Mouse (Mus musculus) embryonic facial prominence, embryonic 14.5 days (tissue): ENCODE data around the gene Rpl26. TPM values are rescaled to one million over a fixed set of nuclear protein-coding genes. Genes with fewer than 3 reads are reported as not detected.

Experiments
- ATAC-seq: fragments of 200-750 bp; cut with Nextera tagmentation; 2 replicates; pipeline ENCODE4 v1.8.0; 2017; ENCODE audit warnings: low read depth, moderate number of reproducible peaks, moderate TSS enrichment
- DNase-seq: peaks from one replicate; pipeline ENCODE4 v3.0.0-alpha.2; 2015; ENCODE audit warnings: low spot score
- H3K27ac ChIP-seq: fragments of 300-500 bp; sonication (generic); replicated peaks from 2 replicates; pipeline ENCODE4 v1.5.1; 2014; ENCODE audit warnings: low read depth, mild to moderate bottlenecking, low read length, moderate library complexity
- H3K27me3 ChIP-seq: fragments of 300-500 bp; sonication (generic); replicated peaks from 2 replicates; pipeline ENCODE4 v1.6.1; 2014; ENCODE audit warnings: low read length; ENCODE audit not compliant: control insufficient read depth, insufficient read depth
- H3K36me3 ChIP-seq: fragments of 300-500 bp; sonication (generic); 2 replicates; pipeline ENCODE4 v1.6.1; 2014; ENCODE audit warnings: low read length, mixed read lengths; ENCODE audit not compliant: control insufficient read depth, insufficient read depth
- H3K4me1 ChIP-seq: fragments of 300-500 bp; sonication (generic); 2 replicates; pipeline ENCODE4 v1.6.1; 2014; ENCODE audit warnings: antibody characterized with exemption, low read length; ENCODE audit not compliant: control insufficient read depth, insufficient read depth
- H3K4me2 ChIP-seq: fragments of 300-500 bp; sonication (generic); 2 replicates; pipeline ENCODE4 v1.6.1; 2014; ENCODE audit warnings: low read depth, mild to moderate bottlenecking, low read length, moderate library complexity, mixed read lengths
- H3K4me3 ChIP-seq: fragments of 300-500 bp; sonication (generic); 2 replicates; pipeline ENCODE4 v1.5.1; 2014; ENCODE audit warnings: low read depth, mild to moderate bottlenecking, low read length
- H3K9ac ChIP-seq: fragments of 300-500 bp; sonication (generic); 2 replicates; pipeline ENCODE4 v1.6.1; 2014; ENCODE audit warnings: low read depth, mild to moderate bottlenecking, low read length, moderate library complexity, mixed read lengths
- H3K9me3 ChIP-seq: fragments of 300-500 bp; sonication (generic); 2 replicates; pipeline ENCODE4 v1.6.1; 2016; ENCODE audit warnings: low read length; ENCODE audit not compliant: control insufficient read depth
- WGBS: fragments of 180-500 bp; shearing (Covaris S2); extraction: QIAGEN DNeasy Blood & Tissue Kit; methylation state at CpG from one replicate; pipeline ENCODE4 v1.1.7; 2014; 5-methylcytosine and 5-hydroxymethylcytosine counted together
- polyA plus RNA-seq: library from polyadenylated mRNA; unstranded; fragments of >200 nt; fragmentation: Nextera tagmentation; extraction: Ambion mirVana; gene quantifications from 2 replicates; pipeline ENCODE4 v1.2.1, GENCODE M21; 2014

Rpl26 gene
- polyA plus RNA-seq, 1 experiment from 2014 or later, result 1,233 TPM

DNA sequence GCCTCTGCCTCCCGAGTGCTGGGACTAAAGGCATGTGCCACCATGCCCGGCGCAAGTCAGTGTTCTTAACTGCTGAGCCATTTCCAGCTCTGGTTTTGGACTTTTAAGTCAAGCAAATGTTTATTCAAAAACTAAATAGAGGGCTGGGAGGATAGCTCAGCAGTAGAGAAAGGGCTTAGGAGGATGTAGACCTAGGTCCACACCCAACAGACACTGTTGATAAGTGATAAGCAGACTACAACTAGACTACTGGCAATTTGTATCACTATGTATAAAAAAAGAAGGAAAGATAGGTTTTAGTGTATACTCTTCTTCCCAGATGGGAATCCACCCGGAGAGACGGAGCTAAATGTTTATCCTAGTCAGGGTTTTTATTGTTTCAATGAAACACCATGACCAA is 5.1 kb upstream of the Rpl26 start:
- H3K9ac ChIP-seq, result no peak overlapping the region
- WGBS, result 86% methylated on average over 5 of the region's 5 CpGs
- DNase-seq (no peak), ATAC-seq (no peak)
- H3K4me1 ChIP-seq, result no peaks in the 10 kb centered on the region; the same call in 1 of the 2 replicates
- H3K27me3 ChIP-seq, result no peaks in the 10 kb centered on the region
- H3K4me2 ChIP-seq, result no peak overlapping the region
- H3K4me3 ChIP-seq, result no peak overlapping the region
- H3K36me3 ChIP-seq, result no peaks in the 10 kb centered on the region
- no peak overlapping the region for H3K27ac ChIP-seq
- no peaks in the 10 kb centered on the region for H3K9me3 ChIP-seq

DNA sequence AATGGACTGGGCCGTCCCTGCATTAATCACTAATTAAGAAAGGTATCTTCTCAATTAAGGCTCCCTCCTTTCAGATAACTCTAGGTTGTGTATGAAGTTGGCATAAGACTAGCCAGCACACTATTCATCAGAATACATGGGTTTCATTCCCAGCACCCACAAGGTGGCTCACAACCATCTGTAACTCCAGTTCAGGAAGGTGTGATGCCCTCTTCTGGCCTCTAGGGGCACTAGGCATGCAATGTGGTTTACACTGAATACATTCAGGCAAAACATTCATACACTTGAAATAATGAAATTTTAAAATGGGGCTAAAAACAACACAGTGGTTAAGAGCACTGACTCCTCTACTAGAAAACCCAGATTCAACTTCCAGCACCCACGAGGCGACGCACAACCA is 4.3 kb upstream of the Rpl26 start:
- Histone ChIP-seq H3K9ac (no peak overlapping the region), H3K27ac (no peak overlapping the region), H3K27me3 (no peaks in the 10 kb centered on the region), H3K9me3 (no peaks in the 10 kb centered on the region), H3K36me3 (no peaks in the 10 kb centered on the region), H3K4me2 (no peak overlapping the region), H3K4me3 (no peak overlapping the region), H3K4me1 (no peaks in the 10 kb centered on the region; the same call in 1 of the 2 replicates)
- ATAC-seq (no peak), DNase-seq (peak; percentile 34)
- 45% methylated on average over 4 of the region's 4 CpGs for WGBS

DNA sequence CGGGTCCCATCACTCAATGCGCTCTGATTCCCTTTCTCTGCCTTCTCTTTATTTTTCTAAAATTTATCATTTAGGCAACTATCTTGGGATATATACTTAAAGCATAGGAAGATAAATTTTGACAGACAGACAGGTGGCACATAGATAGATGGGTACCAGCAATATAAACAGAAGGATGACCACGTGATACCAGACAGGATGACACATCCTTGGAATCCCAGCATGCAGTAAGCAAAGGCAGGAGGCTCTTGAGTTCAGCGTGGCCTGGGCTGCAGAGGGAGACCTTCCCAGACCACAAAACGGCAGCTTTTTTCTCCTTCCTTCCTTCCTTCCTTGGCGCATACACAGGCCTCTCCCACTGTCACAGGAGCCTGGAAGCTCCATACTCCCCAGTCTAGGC is 3.5 kb upstream of the Rpl26 start:
- WGBS, result 71% methylated on average over 6 of the region's 6 CpGs
- Histone ChIP-seq H3K27ac (no peak overlapping the region), H3K9me3 (no peaks in the 10 kb centered on the region), H3K36me3 (peaks cover 2% of the 10 kb centered on the region), H3K4me1 (no peaks in the 10 kb centered on the region; the same call in 1 of the 2 replicates), H3K4me2 (no peak overlapping the region), H3K4me3 (no peak overlapping the region), H3K27me3 (no peaks in the 10 kb centered on the region), H3K9ac (no peak overlapping the region)
- ATAC-seq (no peak), DNase-seq (no peak)

DNA sequence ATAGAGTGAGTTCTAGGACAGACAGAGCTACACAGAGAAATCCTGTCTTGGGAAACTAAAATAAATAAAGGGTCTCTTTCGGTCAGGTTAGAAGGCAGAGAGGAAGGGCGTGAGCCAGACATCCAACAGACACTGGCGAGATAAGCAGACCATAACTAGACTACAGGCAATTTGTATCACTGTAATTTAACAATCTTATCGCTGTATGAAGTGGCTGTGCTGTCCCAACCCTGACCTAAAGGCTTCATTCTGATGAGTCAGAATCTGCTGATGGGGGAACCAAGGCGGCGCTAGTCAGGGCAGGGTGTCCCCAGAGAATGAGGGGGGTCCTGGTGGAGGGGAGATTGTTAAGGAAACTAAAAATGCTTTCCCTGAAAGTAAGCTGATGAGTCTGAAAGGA is 2.6 kb upstream of the Rpl26 start:
- Histone ChIP-seq H3K36me3 (peaks cover 11% of the 10 kb centered on the region), H3K4me2 (no peak overlapping the region), H3K27me3 (no peaks in the 10 kb centered on the region), H3K4me1 (no peaks in the 10 kb centered on the region; the same call in 1 of the 2 replicates), H3K27ac (no peak overlapping the region), H3K9me3 (no peaks in the 10 kb centered on the region), H3K9ac (no peak overlapping the region), H3K4me3 (no peak overlapping the region)
- ATAC-seq (no peak), DNase-seq (no peak)
- 82% methylated on average over 6 of the region's 6 CpGs for WGBS

GRCm38 (mm10) chr11:68899815-68900214 is 1.6 kb upstream of the Rpl26 start:
- ATAC-seq, result no peak
- Histone ChIP-seq H3K27ac (no peak overlapping the region), H3K4me3 (no peak overlapping the region), H3K9ac (no peak overlapping the region), H3K36me3 (peaks cover 22% of the 10 kb centered on the region), H3K4me1 (no peaks in the 10 kb centered on the region; the same call in 1 of the 2 replicates), H3K9me3 (no peaks in the 10 kb centered on the region), H3K4me2 (no peak overlapping the region), H3K27me3 (no peaks in the 10 kb centered on the region)
- 81% methylated on average over 8 of the region's 8 CpGs for WGBS
- no peak for DNase-seq

- Histone ChIP-seq H3K4me3 (peak overlapping the region; percentile 58), H3K9me3 (no peaks in the 10 kb centered on the region), H3K4me1 (no peaks in the 10 kb centered on the region; the same call in 1 of the 2 replicates), H3K27ac (no peak overlapping the region), H3K36me3 (peaks cover 31% of the 10 kb centered on the region), H3K27me3 (no peaks in the 10 kb centered on the region), H3K4me2 (peak overlapping the region; percentile 64), H3K9ac (peak overlapping the region; percentile 99)
- no peak for DNase-seq
- no peak; the same call in 1 of the 2 replicates for ATAC-seq
- WGBS, result 22% methylated on average over 31 of the region's 31 CpGs
Observed at GRCm38 (mm10) chr11:68900519-68901350, 648 bp upstream of the Rpl26 start.

DNA sequence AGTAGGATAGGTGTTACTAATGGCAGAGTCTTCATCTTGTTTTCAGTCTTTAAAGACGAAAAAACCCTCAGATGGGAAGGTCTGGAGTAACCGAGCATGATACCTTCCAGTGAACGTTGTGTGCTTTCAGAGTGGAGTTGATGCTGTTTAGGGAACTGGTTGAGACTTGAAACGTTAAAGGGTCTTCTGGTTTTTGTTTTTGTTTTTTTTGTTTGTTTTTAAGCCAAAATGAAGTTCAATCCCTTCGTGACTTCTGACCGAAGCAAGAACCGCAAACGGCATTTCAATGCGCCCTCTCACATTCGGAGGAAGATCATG is 623 bp downstream of the Rpl26 start:
- peak overlapping the region; percentile 58 for H3K4me2 ChIP-seq
- H3K9ac ChIP-seq, result peak overlapping the region; percentile 99
- no peaks in the 10 kb centered on the region for H3K9me3 ChIP-seq
- peaks cover 38% of the 10 kb centered on the region for H3K36me3 ChIP-seq
- H3K4me1 ChIP-seq, result no peaks in the 10 kb centered on the region; the same call in 1 of the 2 replicates
- no peak for ATAC-seq
- no peaks in the 10 kb centered on the region for H3K27me3 ChIP-seq
- DNase-seq, result no peak
- 0% methylated on average over 10 of the region's 10 CpGs for WGBS
- peak overlapping the region; percentile 92 for H3K27ac ChIP-seq
- peak overlapping the region; percentile 58 for H3K4me3 ChIP-seq

DNA sequence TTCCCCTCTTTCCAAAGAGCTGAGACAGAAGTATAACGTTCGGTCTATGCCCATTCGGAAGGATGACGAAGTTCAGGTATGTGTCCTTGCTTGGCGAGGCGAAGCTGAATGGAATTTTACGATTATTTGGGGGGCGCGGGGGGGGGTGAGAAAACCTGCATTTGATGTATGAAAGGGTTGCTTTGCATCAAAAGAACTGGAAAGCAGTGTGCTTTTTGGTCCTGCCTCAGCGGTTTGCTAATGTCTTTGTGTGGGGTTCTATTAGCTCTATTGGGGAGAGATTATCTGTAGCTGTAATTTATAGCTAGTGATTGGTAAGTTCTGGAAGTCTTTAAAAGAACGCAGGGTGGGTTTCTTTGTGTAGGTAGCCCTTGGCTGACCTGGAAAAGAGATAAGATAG is 984 bp downstream of the Rpl26 start:
- Histone ChIP-seq H3K4me2 (peak overlapping the region; percentile 58), H3K4me1 (no peaks in the 10 kb centered on the region; the same call in 1 of the 2 replicates), H3K9me3 (no peaks in the 10 kb centered on the region), H3K9ac (peak overlapping the region; percentile 99), H3K27ac (no peak overlapping the region), H3K27me3 (no peaks in the 10 kb centered on the region), H3K36me3 (peaks cover 38% of the 10 kb centered on the region), H3K4me3 (peak overlapping the region; percentile 58)
- no peak for DNase-seq
- WGBS, result 5% methylated on average over 11 of the region's 11 CpGs
- ATAC-seq, result no peak

GRCm38 (mm10) chr11:68902823-68903222 is 1.4 kb downstream of the Rpl26 start:
- no peaks in the 10 kb centered on the region; the same call in 1 of the 2 replicates for H3K4me1 ChIP-seq
- H3K9me3 ChIP-seq, result no peaks in the 10 kb centered on the region
- H3K9ac ChIP-seq, result peak overlapping the region; percentile 99
- no peak overlapping the region for H3K27ac ChIP-seq
- peaks cover 38% of the 10 kb centered on the region for H3K36me3 ChIP-seq
- DNase-seq (no peak), ATAC-seq (no peak)
- H3K27me3 ChIP-seq, result no peaks in the 10 kb centered on the region
- H3K4me3 ChIP-seq, result peak overlapping the region; percentile 58
- 79% methylated on average over 5 of the region's 5 CpGs for WGBS
- H3K4me2 ChIP-seq, result peak overlapping the region; percentile 58
